Mouse (Mus musculus) hindbrain, embryonic 12.5 days (tissue): Measurements from ENCODE around the gene Mpg. TPM values are rescaled to one million over a fixed set of nuclear protein-coding genes. Genes with fewer than 3 reads are reported as not detected.

Experiments used
- ATAC-seq: fragments of 200-750 bp; cut with Nextera tagmentation; 2 replicates; pipeline ENCODE4 v1.8.0; 2017; ENCODE audit warnings: moderate TSS enrichment; ENCODE audit not compliant: low FRiP score
- H3K27ac ChIP-seq: fragments of 300-500 bp; sonication (generic); 2 replicates; pipeline ENCODE4 v1.5.1; 2016; ENCODE audit warnings: mild to moderate bottlenecking
- H3K27me3 ChIP-seq: fragments of 300-500 bp; sonication (generic); 2 replicates; pipeline ENCODE4 v1.6.1; 2016; ENCODE audit warnings: mild to moderate bottlenecking
- H3K36me3 ChIP-seq: fragments of 300-500 bp; sonication (generic); 2 replicates; pipeline ENCODE4 v1.6.1; 2016; ENCODE audit warnings: mild to moderate bottlenecking
- H3K4me1 ChIP-seq: fragments of 300-500 bp; sonication (generic); 2 replicates; pipeline ENCODE4 v1.6.1; 2016
- H3K4me2 ChIP-seq: fragments of 300-500 bp; sonication (generic); replicated peaks from 2 replicates; pipeline ENCODE4 v1.6.1; 2016; ENCODE audit warnings: mild to moderate bottlenecking
- H3K4me3 ChIP-seq: fragments of 300-500 bp; sonication (generic); 2 replicates; pipeline ENCODE4 v1.5.1; 2016; ENCODE audit warnings: mild to moderate bottlenecking
- H3K9ac ChIP-seq: fragments of 300-500 bp; sonication (generic); 2 replicates; pipeline ENCODE4 v1.6.1; 2016; ENCODE audit warnings: mild to moderate bottlenecking, moderate library complexity
- H3K9me3 ChIP-seq: fragments of 300-500 bp; sonication (generic); replicated peaks from 2 replicates; pipeline ENCODE4 v1.6.1; 2016; ENCODE audit warnings: mild to moderate bottlenecking
- WGBS: fragments of 180-500 bp; shearing (Covaris S2); methylation state at CpG from one replicate; pipeline ENCODE4 v1.1.7; 2016; 5-methylcytosine and 5-hydroxymethylcytosine counted together
- polyA plus RNA-seq: library from polyadenylated mRNA; unstranded; fragments of >200 nt; fragmentation: Nextera tagmentation; extraction: Ambion mirVana; gene quantifications from 2 replicates; pipeline ENCODE4 v1.2.1, GENCODE M21; 2016

The Mpg gene
- polyA plus RNA-seq, 1 experiment from 2014 or later, result 30.4 TPM

DNA sequence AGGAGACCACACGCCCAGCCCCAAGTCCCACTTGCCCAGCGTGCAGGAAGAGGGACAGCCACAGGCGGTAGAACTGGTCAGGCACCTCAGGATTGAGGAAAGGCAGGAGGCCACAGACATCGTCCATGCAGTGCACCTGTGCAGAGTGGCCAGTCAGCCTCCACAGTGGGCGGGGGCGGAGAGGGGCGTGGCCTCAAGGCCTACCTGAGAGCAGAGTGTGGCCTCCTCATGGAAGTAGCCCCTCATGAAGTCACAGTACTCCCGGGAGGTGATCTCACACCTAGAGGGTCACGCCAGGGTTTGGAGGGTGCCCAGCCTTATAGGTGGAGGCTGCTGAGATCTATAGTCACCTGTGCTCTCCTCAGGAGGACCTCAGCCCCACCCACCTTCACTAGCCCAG, 15.7 kb upstream of the Mpg start:
- WGBS, result 89% methylated on average over 9 of the region's 9 CpGs
- 0 out of 2 replicates have a peak, but pooled peaks have one; percentile 15 for ATAC-seq
- Histone ChIP-seq H3K4me2 (no peak overlapping the region), H3K4me1 (peaks cover 5% of the 10 kb centered on the region), H3K4me3 (no peak overlapping the region), H3K9me3 (no peaks in the 10 kb centered on the region), H3K27me3 (no peaks in the 10 kb centered on the region), H3K36me3 (peaks cover 61% of the 10 kb centered on the region), H3K27ac (no peak overlapping the region), H3K9ac (no peak overlapping the region)

GRCm38 (mm10) chr11:32215372-32216162, 10.7 kb upstream of the Mpg start:
- 94% methylated on average over 18 of the region's 18 CpGs for WGBS
- Histone ChIP-seq H3K9me3 (no peaks in the 10 kb centered on the region), H3K36me3 (peaks cover 26% of the 10 kb centered on the region), H3K4me3 (no peak overlapping the region), H3K27me3 (peaks cover 5% of the 10 kb centered on the region; the same call in 1 of the 2 replicates), H3K27ac (no peak overlapping the region), H3K4me1 (peaks cover 12% of the 10 kb centered on the region), H3K4me2 (no peak overlapping the region), H3K9ac (no peak overlapping the region)
- ATAC-seq, result no peak

DNA sequence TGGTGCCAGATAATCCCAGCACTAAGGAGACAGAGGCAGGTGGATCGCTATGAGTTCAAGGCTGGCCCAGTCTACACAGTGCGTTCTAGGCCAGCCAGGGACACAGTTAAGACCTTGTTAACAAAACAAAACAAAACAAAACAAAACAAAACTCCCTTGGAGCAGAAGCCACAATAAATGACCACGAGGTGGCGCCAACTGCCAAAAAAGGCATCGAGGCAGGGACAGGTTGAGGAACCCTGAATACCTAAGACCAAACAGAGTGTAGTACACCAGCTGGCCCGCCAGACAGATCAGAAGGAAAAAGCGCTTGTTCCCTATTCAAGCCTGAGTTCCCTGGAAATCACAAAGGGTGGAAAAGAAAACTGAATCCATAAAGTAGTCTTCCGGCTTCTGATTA, 9.5 kb upstream of the Mpg start:
- Histone ChIP-seq H3K4me2 (no peak overlapping the region), H3K4me3 (no peak overlapping the region), H3K27ac (no peak overlapping the region), H3K9me3 (no peaks in the 10 kb centered on the region), H3K4me1 (peaks cover 24% of the 10 kb centered on the region), H3K9ac (no peak overlapping the region), H3K27me3 (peaks cover 17% of the 10 kb centered on the region), H3K36me3 (peaks cover 15% of the 10 kb centered on the region; the same call in 1 of the 2 replicates)
- WGBS, result 24% methylated on average over 8 of the region's 8 CpGs
- no peak for ATAC-seq

DNA sequence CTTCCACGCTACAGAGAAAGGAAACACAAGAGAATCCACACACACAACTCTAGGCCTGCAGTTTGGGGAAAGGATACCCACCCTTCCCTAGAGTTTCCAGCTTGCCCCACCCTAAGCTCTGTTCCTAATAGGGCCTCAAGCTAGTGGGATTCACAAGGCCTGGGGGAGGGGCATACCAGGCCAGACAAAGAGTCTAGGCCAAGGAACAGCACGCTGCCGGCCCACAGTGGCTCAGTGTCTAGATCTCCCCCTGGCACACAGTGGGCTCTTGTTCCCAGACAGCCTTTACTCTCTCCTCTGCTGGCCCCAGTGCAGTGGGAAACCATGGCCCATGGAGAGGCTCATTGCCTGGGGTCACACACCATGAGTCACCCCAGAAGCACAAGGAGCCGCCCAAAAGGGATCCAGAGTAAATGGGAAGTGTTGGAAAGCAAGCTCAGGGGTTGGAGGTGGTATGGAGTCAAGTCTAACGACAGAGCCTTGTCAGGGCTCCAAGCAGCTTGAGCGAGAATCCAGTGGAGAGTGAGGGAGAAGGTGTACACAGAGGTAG, 7.7 kb upstream of the Mpg start:
- Histone ChIP-seq H3K27ac (0 out of 2 replicates have a peak overlapping the region, but pooled peaks have one; percentile 19), H3K9ac (peak overlapping the region; percentile 13; the same call in 1 of the 2 replicates), H3K4me1 (peaks cover 35% of the 10 kb centered on the region), H3K4me3 (no peak overlapping the region), H3K4me2 (no peak overlapping the region; the same call in 1 of the 2 replicates), H3K27me3 (peaks cover 32% of the 10 kb centered on the region), H3K36me3 (peaks cover 2% of the 10 kb centered on the region; the same call in 1 of the 2 replicates), H3K9me3 (no peaks in the 10 kb centered on the region)
- WGBS, result 49% methylated on average over 6 of the region's 6 CpGs
- ATAC-seq, result no peak

DNA sequence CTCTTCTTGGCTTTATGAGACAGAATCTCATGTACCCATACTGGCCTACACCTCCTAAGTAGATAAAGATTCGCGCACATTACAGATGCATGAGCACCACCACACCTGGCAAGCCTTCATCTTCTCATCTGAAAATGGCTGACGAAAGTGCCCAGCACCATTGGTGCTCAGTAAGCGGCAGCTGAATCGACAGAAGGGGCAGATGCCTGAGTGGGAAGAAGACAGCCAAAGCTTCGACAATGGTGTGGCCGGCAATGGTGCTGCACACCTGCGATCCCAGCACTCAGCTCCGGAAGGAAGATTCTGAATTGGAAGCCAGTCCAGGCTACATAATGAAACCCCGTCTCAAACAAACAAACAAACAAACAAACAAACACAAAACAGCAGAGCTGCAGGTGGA, 7.0 kb upstream of the Mpg start:
- peaks cover 2% of the 10 kb centered on the region; the same call in 1 of the 2 replicates for H3K36me3 ChIP-seq
- H3K4me1 ChIP-seq, result peaks cover 35% of the 10 kb centered on the region
- WGBS, result 87% methylated on average over 10 of the region's 10 CpGs
- no peaks in the 10 kb centered on the region for H3K9me3 ChIP-seq
- no peak overlapping the region for H3K4me2 ChIP-seq
- peaks cover 38% of the 10 kb centered on the region for H3K27me3 ChIP-seq
- no peak overlapping the region for H3K4me3 ChIP-seq
- no peak overlapping the region for H3K27ac ChIP-seq
- no peak overlapping the region for H3K9ac ChIP-seq
- ATAC-seq, result no peak

- Histone ChIP-seq H3K9ac (peak overlapping the region; percentile 80; the same call in 1 of the 2 replicates), H3K27ac (no peak overlapping the region; the same call in 1 of the 2 replicates), H3K36me3 (no peaks in the 10 kb centered on the region), H3K9me3 (no peaks in the 10 kb centered on the region), H3K4me3 (peak overlapping the region; percentile 73), H3K4me1 (peaks cover 48% of the 10 kb centered on the region), H3K4me2 (peak overlapping the region; percentile 99), H3K27me3 (peaks cover 42% of the 10 kb centered on the region)
- ATAC-seq, result peak; percentile 49
- 37% methylated on average over 10 of the region's 10 CpGs for WGBS
Observed at GRCm38 (mm10) chr11:32220607-32221224, 5.6 kb upstream of the Mpg start.

DNA sequence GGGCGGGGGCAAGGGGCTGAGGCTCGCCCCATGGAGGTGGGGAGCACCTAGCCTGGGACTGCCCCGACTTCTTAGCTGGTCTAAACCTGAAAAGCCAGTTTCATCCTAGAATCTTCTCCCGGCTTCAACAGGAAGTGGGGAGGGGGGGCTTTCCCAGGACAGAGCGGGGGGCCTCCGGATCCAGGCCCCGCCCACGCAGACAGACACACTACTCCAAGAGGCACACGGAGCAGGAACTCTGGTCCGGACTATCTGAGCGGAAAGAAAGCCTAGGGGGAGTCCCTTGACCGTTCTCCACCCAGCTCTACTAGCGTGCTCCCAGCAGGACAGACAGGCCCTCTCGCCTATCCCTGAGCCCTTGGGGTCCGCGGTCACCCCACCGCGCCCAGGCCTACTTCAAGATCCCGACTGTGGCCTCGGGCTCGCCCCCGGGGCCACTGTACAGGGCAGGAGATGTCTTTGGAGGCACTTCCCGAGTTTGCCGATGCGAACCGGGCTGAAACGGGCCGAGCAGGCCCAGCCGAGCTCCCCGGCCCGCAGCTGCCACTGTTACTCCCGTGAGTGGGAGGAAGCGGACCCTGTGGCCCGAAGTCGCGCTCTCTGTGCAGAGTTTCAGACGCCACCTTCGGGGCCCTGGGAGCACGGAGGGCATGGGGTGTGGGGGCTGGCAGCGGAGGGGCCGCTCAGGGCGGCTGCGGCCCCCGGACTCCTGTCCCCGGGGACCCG, 4.9 kb upstream of the Mpg start:
- peak overlapping the region; percentile 80 for H3K9ac ChIP-seq
- H3K36me3 ChIP-seq, result no peaks in the 10 kb centered on the region
- peak; percentile 42 for ATAC-seq
- peaks cover 48% of the 10 kb centered on the region for H3K4me1 ChIP-seq
- under 1% methylated on average over 46 of the region's 46 CpGs for WGBS
- H3K27ac ChIP-seq, result peak overlapping the region; percentile 79
- peak overlapping the region; percentile 73 for H3K4me3 ChIP-seq
- H3K4me2 ChIP-seq, result peak overlapping the region; percentile 99
- peaks cover 42% of the 10 kb centered on the region for H3K27me3 ChIP-seq
- no peaks in the 10 kb centered on the region for H3K9me3 ChIP-seq

- Histone ChIP-seq H3K9ac (peak within 1 kb of the TSS; percentile 80), H3K4me3 (peak within 1 kb of the TSS; percentile 73), H3K27ac (peak within 1 kb of the TSS; percentile 79), H3K4me2 (peak within 1 kb of the TSS; percentile 99), H3K9me3 (no peaks in the 10 kb centered on the region), H3K27me3 (peaks cover 42% of the 10 kb centered on the region), H3K4me1 (peaks cover 53% of the 10 kb centered on the region), H3K36me3 (no peaks in the 10 kb centered on the region)
- WGBS, result under 1% methylated on average over 61 of the region's 72 CpGs
- ATAC-seq, result 0 out of 2 replicates have a peak, but pooled peaks have one; percentile 11
Observed at GRCm38 (mm10) chr11:32221951-32222409, 4.3 kb upstream of the Mpg start, which contains the start of gene Rhbdf1. TSS of gene Rhbdf1 (minus strand) at chr11:32222300.

DNA sequence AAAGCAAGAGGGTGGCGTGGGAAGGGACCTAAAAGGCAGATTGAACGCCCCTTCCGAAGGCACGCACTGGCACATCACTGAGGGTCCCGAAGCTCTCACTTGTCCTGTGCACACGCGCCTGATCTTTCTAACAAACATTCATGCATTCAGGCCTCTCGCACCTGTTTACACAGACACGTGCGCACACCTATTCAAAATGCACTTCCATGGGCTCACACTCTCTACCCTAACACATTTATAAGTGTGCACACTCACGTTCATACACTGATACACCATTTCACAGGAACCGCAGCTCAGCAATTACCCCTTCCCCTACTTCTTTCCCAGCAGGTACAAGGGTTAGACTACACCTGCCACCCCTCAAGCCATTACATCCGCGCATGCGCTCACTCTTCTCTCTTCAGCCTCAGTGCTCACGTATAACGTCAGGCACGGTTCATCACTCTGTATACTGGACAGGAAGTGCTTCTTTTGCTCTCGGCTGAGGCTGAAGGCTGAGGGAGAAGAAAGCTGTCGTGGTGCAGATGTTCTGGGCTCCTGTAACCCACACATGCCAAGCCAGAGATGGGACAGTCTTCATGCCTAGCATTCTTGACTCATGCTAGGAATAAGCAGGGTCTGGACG, 3.6 kb upstream of the Mpg start:
- peak overlapping the region; percentile 73 for H3K4me3 ChIP-seq
- H3K27me3 ChIP-seq, result peaks cover 42% of the 10 kb centered on the region
- WGBS, result 11% methylated on average over 21 of the region's 21 CpGs
- H3K4me2 ChIP-seq, result peak overlapping the region; percentile 99
- no peaks in the 10 kb centered on the region for H3K36me3 ChIP-seq
- ATAC-seq, result no peak
- peak overlapping the region; percentile 80 for H3K9ac ChIP-seq
- no peak overlapping the region for H3K27ac ChIP-seq
- peaks cover 57% of the 10 kb centered on the region for H3K4me1 ChIP-seq
- H3K9me3 ChIP-seq, result no peaks in the 10 kb centered on the region

- ATAC-seq, result no peak
- peaks cover 42% of the 10 kb centered on the region for H3K27me3 ChIP-seq
- H3K9me3 ChIP-seq, result no peaks in the 10 kb centered on the region
- peaks cover 53% of the 10 kb centered on the region for H3K4me1 ChIP-seq
- 71% methylated on average over 4 of the region's 4 CpGs for WGBS
- H3K27ac ChIP-seq, result no peak overlapping the region
- H3K36me3 ChIP-seq, result peaks cover under 1% of the 10 kb centered on the region; the same call in 1 of the 2 replicates
- no peak overlapping the region for H3K4me3 ChIP-seq
- H3K4me2 ChIP-seq, result no peak overlapping the region
- H3K9ac ChIP-seq, result no peak overlapping the region
Observed at GRCm38 (mm10) chr11:32223297-32223967, 2.9 kb upstream of the Mpg start.
